Mouse (Mus musculus): ENCODE measurements around the gene Mast4.
"Not testable (repeated sequence)": the region's sequence is repeated elsewhere in the genome, so short reads cannot be mapped to it uniquely, and the experiment has no call there.

The Mast4 gene

GRCm38 (mm10) chr13:103334392-103334686, at the start of gene Mast4:
Gene Mast4, minus strand, starts transcription at chr13:103334497.
- no peak for DNase-seq (ENCODE audit: low read depth, low spot score)

- DNase-seq (ENCODE audit: low read depth, low spot score) = no peak
These were observed 40.2 kb upstream of the Mast4 start for GRCm38 (mm10) chr13:103374495-103374894.

- no peak for DNase-seq (ENCODE audit: low read depth, low spot score)
These were observed 34.9 kb upstream of the Mast4 start for GRCm38 (mm10) chr13:103369194-103369593.

- no peak for DNase-seq (ENCODE audit: low read depth, low spot score)
These were observed 28.9 kb upstream of the Mast4 start for GRCm38 (mm10) chr13:103363181-103363580.

- not testable (repeated sequence) for DNase-seq (ENCODE audit: low read depth, low spot score)
These were observed 23.1 kb upstream of the Mast4 start for GRCm38 (mm10) chr13:103357415-103357814.

- not testable (repeated sequence) for DNase-seq (ENCODE audit: low read depth, low spot score)
These were observed 22.6 kb upstream of the Mast4 start for GRCm38 (mm10) chr13:103356909-103357308.

- no peak for DNase-seq (ENCODE audit: low read depth, low spot score)
These were observed 20.4 kb upstream of the Mast4 start for GRCm38 (mm10) chr13:103354737-103355136.

GRCm38 (mm10) chr13:103344749-103345148, 10.5 kb upstream of the Mast4 start:
- DNase-seq (ENCODE audit: low read depth, low spot score) = no peak

GRCm38 (mm10) chr13:103344006-103344720, 9.9 kb upstream of the Mast4 start:
- no peak for DNase-seq (ENCODE audit: low read depth, low spot score)

GRCm38 (mm10) chr13:103341031-103341430, 6.7 kb upstream of the Mast4 start:
- DNase-seq (ENCODE audit: low read depth, low spot score) = no peak

GRCm38 (mm10) chr13:103338616-103339015, 4.3 kb upstream of the Mast4 start:
- no peak for DNase-seq (ENCODE audit: low read depth, low spot score)

GRCm38 (mm10) chr13:103336237-103336636, 1.9 kb upstream of the Mast4 start:
- DNase-seq (ENCODE audit: low read depth, low spot score) = no peak

GRCm38 (mm10) chr13:103334723-103335458, 594 bp upstream of the Mast4 start:
- no peak for DNase-seq (ENCODE audit: low read depth, low spot score)

- DNase-seq (ENCODE audit: low read depth, low spot score) = no peak
These were observed 501 bp downstream of the Mast4 start for GRCm38 (mm10) chr13:103333601-103334391.

- no peak for DNase-seq (ENCODE audit: low read depth, low spot score)
These were observed 1.1 kb downstream of the Mast4 start for GRCm38 (mm10) chr13:103333153-103333552.

- no peak for DNase-seq (ENCODE audit: low read depth, low spot score)
These were observed 1.6 kb downstream of the Mast4 start for GRCm38 (mm10) chr13:103332731-103333130.

GRCm38 (mm10) chr13:103331096-103331495, 3.2 kb downstream of the Mast4 start:
- no peak for DNase-seq (ENCODE audit: low read depth, low spot score)

GRCm38 (mm10) chr13:103328299-103328698, 6.0 kb downstream of the Mast4 start:
- no peak for DNase-seq (ENCODE audit: low read depth, low spot score)

- DNase-seq (ENCODE audit: low read depth, low spot score) = no peak
These were observed 6.5 kb downstream of the Mast4 start for GRCm38 (mm10) chr13:103327843-103328242.

GRCm38 (mm10) chr13:103326186-103326585, 8.1 kb downstream of the Mast4 start:
- no peak for DNase-seq (ENCODE audit: low read depth, low spot score)

- DNase-seq (ENCODE audit: low read depth, low spot score) = no peak
These were observed 14.4 kb downstream of the Mast4 start for GRCm38 (mm10) chr13:103319881-103320280.

GRCm38 (mm10) chr13:103319317-103319716, 15.0 kb downstream of the Mast4 start:
- no peak for DNase-seq (ENCODE audit: low read depth, low spot score)
